Mouse (Mus musculus): ENCODE measurements around the gene Itga9.

DNA sequence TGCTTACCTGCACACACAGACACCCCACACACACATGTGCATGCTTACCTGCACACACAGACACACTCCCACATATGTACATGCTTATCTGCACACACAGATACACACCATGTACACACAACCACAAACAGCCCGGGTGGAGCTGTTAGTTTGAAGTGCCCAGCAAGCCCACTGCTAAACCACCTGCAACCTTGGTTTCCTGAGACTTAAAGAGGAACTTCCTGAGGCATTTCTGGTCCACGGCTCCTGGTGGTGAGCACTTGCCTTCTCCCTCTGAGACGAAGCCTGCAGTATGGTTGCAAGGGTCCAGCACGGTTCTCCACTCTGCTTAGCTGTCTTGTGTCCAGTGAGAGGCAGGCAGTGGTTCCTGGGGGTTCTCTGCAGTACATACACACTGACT, 14.3 kb downstream of the Itga9 start:
- TF ChIP-seq POLR2A (IDR thresholded peaks at IDR 0.05; ENCODE audit: low read depth, low read length) (no peak), CTCF (conservative IDR thresholded peaks at IDR 0.05; ENCODE audit: insufficient read depth, insufficient read length, low read depth, low read length) (no peak)
